Mouse (Mus musculus) cortical plate, adult 2 months (tissue): Measurements from ENCODE around the gene Nkiras1. TPM values are rescaled to one million over a fixed set of nuclear protein-coding genes. Genes with fewer than 3 reads are reported as not detected.

ENCODE experiments used
- H3K27ac ChIP-seq: fragments of 200-500 bp; 2 replicates; pipeline ENCODE4 v1.5.1; 2012; ENCODE audit warnings: low read length, control low read depth, inconsistent platforms; ENCODE audit not compliant: insufficient read depth
- H3K4me1 ChIP-seq: fragments of 200-500 bp; 2 replicates; pipeline ENCODE4 v1.6.1; 2011; ENCODE audit warnings: low read length; ENCODE audit not compliant: control insufficient read depth, insufficient read depth
- H3K4me3 ChIP-seq: fragments of 200-500 bp; 2 replicates; pipeline ENCODE4 v1.5.1; 2011; ENCODE audit warnings: mild to moderate bottlenecking, low read length, control low read depth; ENCODE audit not compliant: insufficient read depth
- CTCF ChIP-seq: fragments of 200-500 bp; IDR thresholded peaks from 2 replicates; pipeline ENCODE4 v1.5.1; 2011; ENCODE audit warnings: mild to moderate bottlenecking, control low read depth, low read length; ENCODE audit not compliant: insufficient read depth; ENCODE audit errors: extremely low read depth
- POLR2A ChIP-seq: fragments of 200-500 bp; IDR thresholded peaks from 2 replicates; pipeline ENCODE4 v1.6.1; 2011; ENCODE audit warnings: mild to moderate bottlenecking, low read length, control low read depth; ENCODE audit not compliant: insufficient read depth; ENCODE audit errors: extremely low read depth
- polyA plus RNA-seq: library from polyadenylated mRNA; depleted of rRNA; stranded (reverse); fragments of >200 nt; gene quantifications from 2 replicates; pipeline ENCODE4 v1.2.3, GENCODE M21; 2012

Gene Nkiras1
- polyA plus RNA-seq, 1 experiment, result 148 TPM

DNA sequence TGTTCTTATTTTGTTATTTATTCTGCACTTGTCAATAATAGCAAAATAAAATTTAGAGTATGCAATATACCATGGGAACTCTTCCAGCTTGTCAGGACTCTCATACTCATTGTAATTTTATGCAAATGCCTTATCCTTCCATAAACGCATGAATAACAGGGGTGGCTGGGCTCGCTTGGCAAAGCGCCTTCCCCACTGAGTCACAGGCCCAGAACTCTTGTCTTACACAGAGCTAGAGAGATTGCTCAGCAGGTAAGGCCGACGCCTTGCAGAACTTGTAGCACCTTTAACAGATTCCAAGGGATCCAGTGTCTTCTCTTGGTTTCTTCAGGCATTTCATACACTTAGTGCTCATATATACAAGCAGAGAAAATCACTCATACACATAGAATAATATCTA, 9.4 kb downstream of the Nkiras1 start:
- TF ChIP-seq CTCF (no peak), POLR2A (no peak)
- Histone ChIP-seq H3K4me3 (no peak overlapping the region), H3K27ac (no peak overlapping the region), H3K4me1 (peaks cover 1% of the 10 kb centered on the region; the same call in 1 of the 2 replicates)

DNA sequence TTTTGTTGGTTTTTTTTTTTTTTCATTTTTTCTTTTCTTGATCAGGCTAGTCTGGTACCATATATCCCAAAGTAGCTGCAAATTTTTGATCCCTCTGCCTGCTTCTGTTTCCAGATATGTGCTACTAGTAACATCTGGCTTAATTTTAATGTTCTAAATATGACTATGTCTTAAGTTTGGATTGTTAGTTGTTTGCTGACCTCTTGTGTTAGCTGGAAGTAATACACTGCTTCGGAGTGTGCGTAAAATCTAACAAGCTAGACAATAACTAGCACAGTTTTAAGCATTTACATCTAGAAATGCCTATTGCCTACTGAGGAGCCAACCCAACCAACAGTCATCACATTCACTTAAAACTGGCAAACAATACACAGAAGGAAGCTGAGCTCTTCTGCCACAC, 13.6 kb downstream of the Nkiras1 start:
- H3K27ac ChIP-seq, result no peak overlapping the region
- TF ChIP-seq POLR2A (no peak), CTCF (0 out of 2 replicates have a peak, but pooled peaks have one; percentile 2)
- peaks cover 1% of the 10 kb centered on the region; the same call in 1 of the 2 replicates for H3K4me1 ChIP-seq
- H3K4me3 ChIP-seq, result no peak overlapping the region

DNA sequence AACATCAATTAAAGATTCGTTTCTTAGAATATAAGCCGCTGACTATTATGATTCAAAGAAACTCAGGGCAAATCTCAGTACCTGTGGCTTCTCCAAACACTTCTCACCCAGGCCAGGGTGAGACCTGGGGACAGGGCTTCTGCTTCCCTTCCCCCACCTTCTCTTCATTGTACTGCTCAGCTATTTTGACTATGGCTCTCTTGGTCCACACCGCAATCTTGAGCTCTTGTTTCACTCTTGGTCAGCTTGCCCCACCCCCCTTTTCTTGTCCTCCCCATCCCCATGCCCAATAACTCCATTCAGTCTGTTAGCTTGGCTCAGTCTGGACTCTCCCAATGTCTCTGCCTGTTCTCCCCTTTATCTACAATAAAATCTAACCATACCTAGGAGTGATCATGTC, 14.5 kb downstream of the Nkiras1 start:
- H3K4me3 ChIP-seq, result no peak overlapping the region
- TF ChIP-seq CTCF (no peak), POLR2A (no peak)
- peaks cover 1% of the 10 kb centered on the region; the same call in 1 of the 2 replicates for H3K4me1 ChIP-seq
- H3K27ac ChIP-seq, result no peak overlapping the region

DNA sequence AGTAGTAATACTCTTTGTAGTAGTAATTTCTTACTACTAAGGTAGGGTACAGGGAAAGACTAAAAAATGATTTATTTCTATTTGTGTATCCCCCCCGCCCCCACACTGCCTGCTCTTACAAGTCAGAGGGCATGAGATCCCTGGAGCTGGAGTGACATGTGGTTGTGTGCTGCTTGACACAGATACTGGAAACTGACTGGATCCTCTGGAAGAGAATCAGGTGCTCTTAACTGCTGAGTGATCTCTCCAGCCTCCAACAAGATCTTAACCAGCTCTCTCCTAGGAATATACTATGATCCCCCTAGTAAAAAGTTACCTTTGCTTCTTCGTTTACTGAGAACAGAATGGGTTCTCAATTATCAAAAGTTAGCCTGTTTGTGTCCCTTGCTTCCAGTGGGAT, 15.5 kb downstream of the Nkiras1 start:
- no peak overlapping the region for H3K4me3 ChIP-seq
- peaks cover 1% of the 10 kb centered on the region; the same call in 1 of the 2 replicates for H3K4me1 ChIP-seq
- H3K27ac ChIP-seq, result no peak overlapping the region
- TF ChIP-seq POLR2A, result no peak
- TF ChIP-seq CTCF, result no peak

DNA sequence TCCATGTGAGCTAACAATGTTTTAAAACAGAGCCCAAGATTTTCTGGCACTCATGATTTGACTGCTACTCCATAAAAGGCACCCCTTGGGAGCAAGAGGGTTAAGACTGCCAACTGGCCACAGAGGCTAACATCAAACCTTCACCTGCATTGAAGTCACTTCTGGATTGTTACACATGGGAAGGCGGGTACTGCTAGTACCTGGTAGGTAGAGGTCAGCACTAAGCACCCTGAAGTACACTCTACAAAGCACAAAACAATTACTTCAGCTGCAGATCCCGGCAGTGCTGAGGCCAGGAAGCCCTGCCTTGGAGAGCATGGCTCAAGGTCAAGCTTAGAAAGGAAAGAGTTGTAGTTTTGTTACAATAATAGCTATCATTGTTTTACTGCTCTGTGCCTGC, 16.5 kb downstream of the Nkiras1 start:
- peaks cover 4% of the 10 kb centered on the region; the same call in 1 of the 2 replicates for H3K4me1 ChIP-seq
- no peak overlapping the region for H3K27ac ChIP-seq
- no peak overlapping the region for H3K4me3 ChIP-seq
- TF ChIP-seq POLR2A (no peak), CTCF (no peak)

DNA sequence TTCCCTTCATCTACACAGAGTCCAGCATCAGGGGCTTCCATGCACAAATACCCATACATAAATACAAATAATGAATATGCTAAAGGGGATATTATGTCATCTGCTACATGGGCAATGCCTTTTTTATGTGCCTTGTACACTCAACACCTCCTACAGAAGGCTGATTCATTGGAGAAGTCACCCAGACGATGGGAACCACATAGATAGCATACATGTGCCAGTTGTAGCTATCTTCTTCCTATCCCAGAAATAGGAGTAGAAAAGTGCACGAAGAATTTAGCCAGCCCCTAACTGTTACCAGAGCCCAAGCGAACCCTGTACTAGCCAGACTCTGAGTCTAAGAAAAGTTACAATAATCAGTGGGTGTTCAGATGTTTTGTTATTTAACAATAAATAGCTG, 21.2 kb downstream of the Nkiras1 start:
- H3K4me1 ChIP-seq, result peaks cover 4% of the 10 kb centered on the region; the same call in 1 of the 2 replicates
- TF ChIP-seq POLR2A (no peak), CTCF (no peak)
- no peak overlapping the region for H3K27ac ChIP-seq
- no peak overlapping the region for H3K4me3 ChIP-seq

DNA sequence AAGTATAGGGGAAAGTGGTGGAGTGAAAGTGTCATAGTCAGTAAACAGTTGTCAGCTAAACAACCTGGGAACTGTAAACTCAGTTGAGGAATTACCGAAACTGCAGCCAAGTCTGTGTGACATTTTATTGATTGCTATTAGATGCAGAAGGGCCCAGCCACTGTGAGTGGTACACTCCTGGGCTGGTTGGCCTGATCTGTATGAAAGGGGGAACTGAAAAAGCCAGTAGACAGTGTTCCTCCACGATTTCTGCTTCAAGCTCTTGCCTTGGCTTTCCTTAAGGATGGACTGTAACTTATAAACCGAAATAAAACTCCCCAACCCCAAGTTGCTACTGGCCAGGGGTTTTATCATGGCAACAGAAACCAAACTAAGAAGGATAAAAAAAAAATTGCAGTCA, 21.6 kb downstream of the Nkiras1 start:
- H3K27ac ChIP-seq, result no peak overlapping the region
- peaks cover 4% of the 10 kb centered on the region; the same call in 1 of the 2 replicates for H3K4me1 ChIP-seq
- TF ChIP-seq POLR2A, result no peak
- TF ChIP-seq CTCF, result no peak
- no peak overlapping the region for H3K4me3 ChIP-seq

DNA sequence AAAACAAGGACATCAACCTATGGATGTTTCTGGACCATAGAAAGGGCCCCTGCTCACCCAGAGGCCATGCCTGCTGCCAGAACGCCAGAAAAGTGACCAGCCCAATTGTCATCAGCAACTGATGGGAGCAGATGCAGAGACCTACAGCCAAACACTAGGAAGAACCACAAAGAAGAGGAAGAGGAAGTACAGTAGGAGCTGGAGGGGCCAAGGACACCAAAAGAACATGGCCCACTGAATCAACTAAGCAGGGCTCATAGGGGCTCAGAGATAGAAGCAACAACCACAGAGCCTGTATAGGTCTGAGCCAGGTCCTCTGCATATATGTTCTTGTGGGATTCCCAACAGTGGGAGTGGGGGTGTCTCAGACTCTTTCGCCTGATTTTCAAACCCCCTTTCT, 26.5 kb downstream of the Nkiras1 start:
- TF ChIP-seq CTCF (no peak), POLR2A (no peak)
- H3K4me3 ChIP-seq, result no peak overlapping the region
- H3K4me1 ChIP-seq, result peaks cover 2% of the 10 kb centered on the region; the same call in 1 of the 2 replicates
- H3K27ac ChIP-seq, result no peak overlapping the region

DNA sequence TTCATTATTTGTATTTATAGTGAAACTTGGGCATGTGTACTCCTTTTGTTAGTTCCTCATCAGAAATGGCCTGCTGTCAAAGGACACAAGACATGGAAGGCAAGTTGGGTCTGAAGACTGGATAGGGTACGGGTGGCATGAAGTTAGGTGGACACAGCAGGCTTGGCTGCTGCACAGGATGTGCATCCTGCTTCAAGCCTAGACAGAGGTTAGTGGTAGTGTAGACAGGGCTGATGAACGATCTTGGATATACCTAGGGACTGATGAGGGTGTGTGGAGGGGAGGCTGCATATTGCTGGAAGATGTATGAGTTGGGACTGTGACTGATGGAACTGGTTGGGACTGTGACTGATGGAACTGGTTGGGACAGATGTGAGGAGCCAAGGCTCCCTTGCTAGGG, 27.9 kb downstream of the Nkiras1 start:
- TF ChIP-seq POLR2A (no peak), CTCF (no peak)
- peaks cover 2% of the 10 kb centered on the region for H3K4me1 ChIP-seq
- no peak overlapping the region for H3K27ac ChIP-seq
- H3K4me3 ChIP-seq, result no peak overlapping the region

DNA sequence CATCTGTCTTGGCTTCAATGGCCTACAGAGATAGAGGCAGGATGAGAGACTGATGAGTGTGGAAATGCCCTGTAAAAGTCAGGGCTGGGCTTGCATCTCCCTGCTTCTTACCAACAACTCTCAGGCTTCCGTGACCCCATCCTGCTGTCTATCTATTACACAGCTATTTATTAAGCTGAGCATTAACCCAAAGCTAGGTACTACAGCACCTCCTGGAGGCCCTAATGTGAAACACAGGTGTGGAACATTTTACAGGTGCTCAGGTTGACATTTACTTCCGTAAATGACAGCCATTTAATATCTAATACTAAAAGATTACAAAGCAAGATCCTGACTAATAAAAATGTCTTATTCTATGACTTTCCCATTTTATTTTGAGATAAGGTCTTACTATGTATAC, 29.7 kb downstream of the Nkiras1 start:
- Histone ChIP-seq H3K4me3 (no peak overlapping the region), H3K4me1 (peaks cover 3% of the 10 kb centered on the region), H3K27ac (no peak overlapping the region)
- no peak for TF ChIP-seq CTCF
